Mouse (Mus musculus): ENCODE measurements at regions not wholly inside any gene's neighbourhood (a gene's known extent, or its start where the extent isn't known, plus 50 kb on each side); places are given as distances from the start of the nearest gene placed in this dataset.

GRCm38 (mm10) chr6:147686927-147687326, 211.3 kb downstream of the Ccdc91 start:
- DNase-seq (ENCODE audit: low read depth, low spot score): no peak

GRCm38 (mm10) chr6:147698255-147698654, 222.6 kb downstream of the Ccdc91 start:
- no peak for DNase-seq (ENCODE audit: low read depth, low spot score)

DNA sequence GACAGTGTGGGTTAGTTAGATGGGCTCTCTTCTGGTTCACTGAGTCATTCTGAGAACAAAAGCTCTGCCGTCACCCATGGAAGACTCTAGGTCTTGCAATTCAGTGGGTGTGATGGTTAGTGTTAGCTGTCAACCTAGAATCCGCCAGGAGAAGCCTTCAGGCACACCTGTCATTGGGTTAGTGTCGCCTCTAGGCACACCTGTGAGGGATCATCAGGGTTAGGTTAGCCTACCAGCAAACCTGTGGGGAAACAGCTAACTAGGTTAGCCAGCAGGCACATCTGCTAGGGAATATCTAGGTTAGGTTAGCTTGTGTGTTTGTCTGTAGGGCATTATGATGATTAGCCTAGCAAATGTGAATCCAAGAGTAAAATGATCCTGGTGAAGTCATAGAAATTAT, 223.8 kb downstream of the Ccdc91 start:
- DNase-seq (ENCODE audit: low read depth, low spot score): no peak

GRCm38 (mm10) chr6:147700629-147701028, 225.0 kb downstream of the Ccdc91 start:
- DNase-seq (ENCODE audit: low read depth, low spot score): peak; percentile 18

- no peak for DNase-seq (ENCODE audit: low read depth, low spot score)
Measured at GRCm38 (mm10) chr6:147701956-147702355, 226.3 kb downstream of the Ccdc91 start.

- DNase-seq (ENCODE audit: low read depth, low spot score): no peak
Measured at GRCm38 (mm10) chr6:147704297-147704696, 228.7 kb downstream of the Ccdc91 start.

- DNase-seq (ENCODE audit: low read depth, low spot score): no peak
Measured at GRCm38 (mm10) chr6:147705936-147706335, 230.3 kb downstream of the Ccdc91 start.

DNA sequence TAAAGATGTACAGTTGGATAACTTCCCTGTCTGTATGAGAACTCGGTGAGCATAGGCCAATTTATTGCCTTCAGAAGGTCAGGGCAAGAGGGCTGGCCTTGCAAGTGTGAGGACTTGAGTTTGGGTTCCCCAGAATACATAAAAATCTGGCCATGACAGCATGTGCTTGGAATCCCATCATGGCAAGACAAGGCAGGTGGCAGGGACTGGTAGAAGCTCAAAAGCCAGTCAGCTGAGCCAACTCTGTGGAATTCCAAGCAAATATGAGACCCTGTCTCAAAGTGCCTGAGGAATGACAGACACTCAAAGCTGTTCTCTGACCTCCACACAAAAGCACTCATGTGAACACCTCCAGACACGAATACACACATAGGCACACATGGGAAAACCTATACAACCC, 231.1 kb downstream of the Ccdc91 start:
- DNase-seq (ENCODE audit: low read depth, low spot score): no peak

DNA sequence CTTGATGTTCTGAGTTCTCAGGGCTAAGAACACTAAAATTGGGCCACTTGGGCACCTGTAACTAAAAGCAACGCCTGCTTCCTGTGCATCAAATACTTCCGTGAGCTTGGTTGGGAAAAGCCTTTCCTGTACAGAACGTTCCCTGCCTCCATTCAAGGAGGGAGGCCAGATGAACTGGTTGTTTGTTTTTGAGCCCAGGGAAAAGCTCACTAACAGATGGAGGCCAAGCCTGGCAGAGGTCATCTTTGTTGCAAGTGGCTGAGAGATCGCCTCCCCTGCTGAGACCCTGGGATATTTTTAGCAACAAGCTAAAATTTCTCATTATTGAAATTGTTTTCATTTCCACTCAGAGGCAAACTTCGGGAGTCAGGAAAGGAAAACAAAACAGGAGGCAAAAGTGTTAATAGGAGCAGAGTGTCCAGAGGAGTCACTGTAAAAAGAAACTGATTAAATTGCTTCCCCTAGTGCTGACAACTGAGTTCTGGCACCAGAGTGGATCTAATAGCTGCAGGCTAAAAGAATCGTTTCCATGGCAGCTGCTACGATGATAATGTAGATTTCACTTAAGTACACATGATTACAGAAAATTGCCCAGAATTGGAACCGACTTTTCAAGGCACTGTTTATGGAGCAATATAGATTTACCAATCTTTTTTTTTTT, 242.6 kb downstream of the Ccdc91 start:
- no peak for DNase-seq (ENCODE audit: low read depth, low spot score)

- DNase-seq (ENCODE audit: low read depth, low spot score): no peak
Measured at GRCm38 (mm10) chr6:147718713-147719490, 243.3 kb downstream of the Ccdc91 start.

- no peak for DNase-seq (ENCODE audit: low read depth, low spot score)
Measured at GRCm38 (mm10) chr6:147719539-147719938, 243.9 kb downstream of the Ccdc91 start.

DNA sequence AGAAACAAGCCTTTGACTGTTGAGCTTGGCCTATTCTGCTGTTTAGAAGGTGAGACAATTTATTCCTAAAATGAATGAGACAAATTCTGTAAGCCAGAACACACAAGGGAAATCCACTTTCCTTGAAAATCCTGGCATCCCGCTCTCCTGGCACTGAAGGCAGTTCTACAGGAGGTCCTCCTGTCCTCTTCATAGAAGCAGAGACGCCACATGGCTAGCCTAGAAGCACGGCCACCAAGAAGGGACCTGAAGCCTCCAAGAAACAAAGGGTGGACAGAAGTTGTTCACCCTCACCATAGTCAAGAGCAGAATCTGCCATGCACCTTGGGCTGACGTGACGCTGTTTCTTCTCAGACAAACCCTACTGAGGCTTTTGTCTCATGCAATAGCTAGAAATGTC, 247.7 kb downstream of the Ccdc91 start:
- DNase-seq (ENCODE audit: low read depth, low spot score): no peak

- no peak for DNase-seq (ENCODE audit: low read depth, low spot score)
Measured at GRCm38 (mm10) chr6:147726987-147727386, 251.4 kb downstream of the Ccdc91 start.

GRCm38 (mm10) chr6:147727644-147728533, 252.3 kb downstream of the Ccdc91 start:
- DNase-seq (ENCODE audit: low read depth, low spot score): no peak

- no peak for DNase-seq (ENCODE audit: low read depth, low spot score)
Measured at GRCm38 (mm10) chr6:147729721-147730120, 254.1 kb downstream of the Ccdc91 start.

- DNase-seq (ENCODE audit: low read depth, low spot score): no peak
Measured at GRCm38 (mm10) chr6:147738621-147739325, 263.1 kb downstream of the Ccdc91 start.

- DNase-seq (ENCODE audit: low read depth, low spot score): no peak
Measured at GRCm38 (mm10) chr6:147741446-147741845, 265.8 kb downstream of the Ccdc91 start.

- no peak for DNase-seq (ENCODE audit: low read depth, low spot score)
Measured at GRCm38 (mm10) chr6:147744081-147744480, 268.5 kb downstream of the Ccdc91 start.

- DNase-seq (ENCODE audit: low read depth, low spot score): no peak
Measured at GRCm38 (mm10) chr6:147745690-147746089, 270.1 kb downstream of the Ccdc91 start.

DNA sequence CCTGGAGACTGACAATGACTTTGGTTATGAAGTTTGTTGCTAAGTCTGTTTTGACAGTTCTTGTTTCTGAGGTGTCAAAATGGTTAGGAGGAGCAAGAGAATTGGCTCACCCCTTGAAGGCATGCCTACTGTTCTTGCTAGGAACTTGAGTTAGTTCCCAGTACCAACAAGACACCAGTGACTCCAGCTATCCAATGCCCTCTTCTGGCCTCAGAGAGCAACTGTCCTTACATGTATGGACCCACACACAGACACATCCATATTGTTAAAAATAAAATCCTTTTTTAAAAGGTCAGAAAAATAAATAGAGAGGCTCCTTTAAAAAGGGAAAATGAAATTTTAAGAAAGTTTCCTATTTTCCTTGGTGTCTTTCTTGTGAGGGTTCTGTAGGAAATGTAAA, 272.3 kb downstream of the Ccdc91 start:
- DNase-seq (ENCODE audit: low read depth, low spot score): peak; percentile 6

DNA sequence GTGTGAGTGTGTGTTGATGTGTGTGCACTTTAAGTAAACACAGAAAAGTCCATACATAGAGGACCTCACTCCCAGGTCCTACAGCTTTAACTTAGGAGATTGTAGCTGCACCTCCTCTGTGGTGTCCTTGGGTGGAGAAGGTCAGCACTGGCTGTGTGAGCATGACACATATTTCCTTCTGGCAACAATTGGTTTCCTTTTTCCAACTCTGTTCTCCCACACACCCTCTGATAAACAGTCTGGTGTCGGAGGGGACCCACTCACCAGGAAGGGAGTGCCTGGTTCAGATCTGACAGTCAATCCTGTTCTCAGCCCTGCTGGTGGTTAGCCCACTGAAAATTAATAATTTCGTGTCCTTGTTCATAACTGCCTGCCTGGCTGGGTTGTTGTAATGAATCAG, 276.7 kb downstream of the Ccdc91 start:
- no peak for DNase-seq (ENCODE audit: low read depth, low spot score)

- DNase-seq (ENCODE audit: low read depth, low spot score): no peak
Measured at GRCm38 (mm10) chr6:147753828-147754227, 278.2 kb downstream of the Ccdc91 start.

Measured in A20 (cell line).